Mouse (Mus musculus) layer of hippocampus, adult 11-12 months (tissue): ENCODE results near the gene Cd84.
A peak's percentile ranks its signal among the peaks of the same experiment; 100 is the strongest.

Source experiments
- DNase-seq: peaks from one replicate; pipeline ENCODE4 v3.0.0; 2022; ENCODE audit warnings: low spot score

The Cd84 gene

DNA sequence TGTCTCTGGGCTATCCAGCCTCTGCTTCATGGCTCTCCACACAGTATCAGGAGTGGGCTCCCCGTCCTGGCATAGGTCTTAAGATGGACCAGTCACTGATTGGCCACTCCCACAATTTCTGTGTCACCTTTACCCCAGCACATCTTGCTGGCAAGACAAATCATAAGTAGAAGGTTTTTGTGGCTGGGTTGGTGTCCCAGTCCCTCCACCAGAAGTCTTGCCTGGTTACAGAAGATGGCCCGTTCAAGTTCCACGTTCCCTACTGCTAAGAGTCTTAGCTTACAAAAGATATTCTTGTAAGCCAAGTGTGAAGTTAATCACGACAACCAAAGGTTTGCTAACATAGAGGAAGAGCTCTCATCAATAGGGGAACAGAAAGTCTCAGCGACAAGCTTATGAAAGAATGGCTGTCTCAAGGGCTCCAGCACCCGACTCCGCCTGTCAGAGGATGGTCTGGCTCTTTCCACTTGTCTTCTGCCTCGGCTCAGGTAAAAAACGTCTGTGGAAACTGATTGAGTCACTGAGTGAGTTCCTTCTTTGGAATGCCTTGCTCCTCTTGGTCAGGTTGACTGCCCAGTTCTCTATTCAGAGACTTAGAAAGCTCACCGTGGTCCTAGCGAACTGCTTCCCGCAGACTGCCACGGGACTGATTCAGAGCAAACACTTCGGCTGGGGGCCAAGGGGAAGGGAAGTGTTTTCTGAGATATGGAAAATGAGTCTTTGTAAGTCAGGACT is 78.0 kb downstream of the Cd84 start, which contains the start of gene Slamf6:
Slamf6 (plus strand) TSS at position 211 of the 735 bp plus-strand sequence.
- DNase-seq, result peak; percentile 9

DNA sequence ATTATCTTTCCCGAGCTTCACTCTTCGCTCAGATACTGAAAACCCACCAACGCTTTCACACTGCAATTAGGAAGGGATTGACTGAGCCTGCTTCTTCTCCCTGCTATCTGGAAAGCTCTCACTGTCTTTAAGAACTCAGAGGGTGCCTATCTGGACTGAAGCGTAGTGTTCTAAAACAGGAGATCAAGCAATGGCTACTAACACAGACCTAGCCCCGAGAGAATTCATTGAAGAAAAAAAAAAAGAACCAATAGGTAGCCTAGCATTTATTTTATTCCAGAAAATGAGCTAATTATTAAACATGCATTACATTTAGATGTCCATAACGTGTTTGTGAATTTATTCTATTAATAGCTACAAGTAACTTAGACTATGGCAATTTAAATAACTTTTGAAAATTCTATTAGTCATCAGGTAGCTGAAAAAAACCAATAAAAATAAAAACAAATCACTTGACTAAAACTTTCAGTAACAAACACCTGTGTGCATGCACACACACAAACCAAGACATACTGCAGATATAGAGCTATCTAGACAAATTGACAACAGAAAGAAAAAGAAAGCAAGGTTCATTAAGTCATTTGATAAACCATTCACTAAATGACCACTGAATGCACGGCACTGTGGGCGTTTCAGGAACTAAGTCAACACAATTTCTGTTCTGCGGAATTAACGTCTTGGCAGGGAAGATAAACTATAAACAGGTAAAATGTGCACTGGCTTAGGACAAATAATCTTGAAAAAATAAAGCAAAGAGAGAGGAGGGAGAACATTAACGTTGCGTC is 78.8 kb downstream of the Cd84 start:
- no peak for DNase-seq

- DNase-seq, result no peak
Observed at GRCm38 (mm10) chr1:171919193-171919592, 79.7 kb downstream of the Cd84 start.

DNA sequence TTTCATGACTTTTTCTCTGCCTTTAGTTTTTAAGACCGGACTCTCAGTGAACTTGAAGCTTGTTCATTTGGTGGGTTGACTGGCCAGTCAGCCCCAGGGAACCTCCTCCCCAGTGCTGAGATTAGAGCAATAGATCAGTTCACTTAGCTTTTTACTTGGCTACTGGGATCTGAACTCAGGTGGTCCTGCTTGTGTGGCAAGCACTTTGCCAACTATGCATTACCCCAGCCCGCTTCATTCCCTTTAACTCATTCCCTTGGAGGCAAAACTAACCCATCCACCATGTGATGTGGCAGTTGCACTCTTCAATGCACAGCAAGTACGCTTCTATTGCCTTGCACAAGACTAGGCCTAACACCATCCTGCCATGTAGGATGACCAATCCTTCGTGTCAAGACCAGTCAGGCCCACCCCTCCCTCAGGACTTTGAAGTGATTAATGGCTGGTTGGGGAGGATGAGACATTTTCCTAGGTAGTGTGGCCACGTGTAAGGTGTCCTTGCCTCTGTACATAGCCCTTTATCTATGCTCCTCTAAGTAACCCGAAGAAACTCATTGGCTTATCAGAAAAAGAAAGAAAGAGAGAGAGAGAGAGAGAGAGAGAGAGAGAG is 80.5 kb downstream of the Cd84 start:
- no peak for DNase-seq

GRCm38 (mm10) chr1:171920989-171921621 is 81.6 kb downstream of the Cd84 start:
- no peak for DNase-seq

- no peak for DNase-seq
Observed at GRCm38 (mm10) chr1:171921641-171922040, 82.1 kb downstream of the Cd84 start.

DNA sequence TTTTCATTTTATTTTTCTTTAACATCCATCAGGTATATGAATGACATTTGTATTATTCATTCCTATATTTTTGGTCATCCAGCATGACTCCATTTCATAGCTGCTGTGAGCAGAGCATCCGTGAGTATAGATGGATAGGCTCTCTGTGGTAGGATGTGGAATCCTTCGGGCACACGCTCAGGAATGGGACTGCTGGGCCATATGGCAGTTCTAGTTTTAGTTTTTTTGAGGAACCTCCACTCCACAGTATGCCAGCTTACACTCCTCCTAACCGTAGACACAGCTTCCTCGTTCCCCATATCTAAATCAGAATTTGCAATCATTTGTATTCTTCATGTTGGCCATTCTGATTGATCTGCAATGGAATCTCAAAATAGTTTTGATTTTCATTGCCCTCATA is 83.3 kb downstream of the Cd84 start:
- no peak for DNase-seq

DNA sequence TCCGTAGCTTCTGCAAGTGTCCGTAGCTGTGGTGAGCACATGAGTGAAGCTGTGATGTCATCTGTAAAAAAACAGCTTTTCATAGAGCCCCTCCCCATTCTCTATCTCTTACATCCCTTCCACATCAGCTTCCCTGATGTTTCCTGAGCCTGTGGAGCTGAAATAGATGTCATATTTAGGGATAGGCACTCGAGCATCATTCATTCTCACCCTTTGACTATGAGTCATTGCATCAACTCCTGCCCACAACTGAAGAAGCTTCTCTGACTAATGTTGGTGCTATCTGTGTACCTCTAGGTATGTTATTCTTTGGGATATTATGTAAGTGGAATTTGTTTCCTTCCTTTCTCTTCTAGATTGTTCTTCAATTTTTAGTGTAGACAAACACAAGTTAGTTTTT is 85.4 kb downstream of the Cd84 start:
- DNase-seq, result no peak

GRCm38 (mm10) chr1:171933851-171934250 is 94.4 kb downstream of the Cd84 start:
- no peak for DNase-seq

DNA sequence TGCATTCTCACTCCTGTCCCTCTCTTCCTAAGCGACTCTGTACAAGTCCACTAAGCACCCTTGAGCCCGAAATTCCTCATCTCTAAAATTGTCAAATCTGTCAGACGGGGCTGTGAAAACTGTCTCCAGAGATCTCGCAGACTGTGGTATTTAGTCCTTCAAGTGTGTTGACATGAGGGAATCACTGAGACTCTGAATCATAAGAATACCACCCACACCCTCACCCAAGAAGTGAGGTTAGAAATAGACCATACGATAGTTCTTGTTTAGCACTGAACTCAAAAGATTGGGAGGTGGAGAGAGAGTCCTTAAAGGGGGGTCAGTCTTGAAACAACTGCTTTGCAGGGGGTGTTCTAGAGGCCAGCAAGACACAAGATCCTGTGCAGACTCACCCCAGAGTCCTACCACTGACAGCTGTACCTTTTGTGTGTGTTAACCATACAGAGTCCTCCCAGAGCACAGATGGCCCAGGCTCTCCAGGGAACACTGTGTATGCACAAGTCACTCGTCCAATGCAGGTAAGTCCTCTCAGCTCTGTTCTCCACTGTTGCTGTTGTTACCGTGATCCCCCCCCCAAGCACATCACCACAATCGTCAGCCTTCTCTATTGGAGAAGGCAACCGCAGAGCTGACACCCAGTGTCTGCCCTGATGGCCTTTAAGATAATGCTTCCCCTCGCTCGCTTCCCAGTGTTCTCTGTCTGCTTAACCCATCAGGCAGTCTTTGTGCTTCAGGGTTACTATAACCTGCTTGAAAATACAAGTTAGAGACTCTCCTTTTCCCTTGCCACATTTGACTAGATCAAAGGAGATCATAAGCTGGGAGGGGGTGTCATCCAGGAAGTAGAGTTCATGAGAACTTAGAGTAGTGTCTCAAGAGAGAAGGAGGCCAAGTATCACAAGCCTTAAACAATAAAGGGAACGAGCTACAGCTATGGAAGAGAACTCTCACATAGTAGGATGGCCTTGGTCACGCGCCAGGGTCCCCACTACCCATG is 99.8 kb downstream of the Cd84 start:
- DNase-seq, result no peak
